Mouse (Mus musculus) adrenal gland, postnatal 4 days (tissue): ENCODE data around the gene Srgap3. TPM values are rescaled to one million over a fixed set of nuclear protein-coding genes. Genes with fewer than 3 reads are reported as not detected.
"Not testable (repeated sequence)": the region's sequence is repeated elsewhere in the genome, so short reads cannot be mapped to it uniquely, and the experiment has no call there.

ENCODE experiments used
- DNase-seq, 2 experiments: peaks; one replicate each; pipeline ENCODE4 v3.0.0; 2021 to 2022; ENCODE audit warnings: low spot score in 2 of 2, mixed read lengths in 2 of 2
- total RNA-seq, 2 experiments: library from RNA; stranded (reverse); gene quantifications; 2 replicates each; pipeline ENCODE4 v1.2.3; 2021

Gene Srgap3
- total RNA-seq, 2 experiments from 2014 or later: 25.8 to 27.8 TPM

GRCm38 (mm10) chr6:112754994-112755393 lies 192.1 kb downstream of the Srgap3 start:
- no peak for DNase-seq

GRCm38 (mm10) chr6:112752517-112752916 lies 194.5 kb downstream of the Srgap3 start:
- DNase-seq: no peak

- no peak for DNase-seq
Measured at GRCm38 (mm10) chr6:112752007-112752406, 195.1 kb downstream of the Srgap3 start.

- no peak for DNase-seq
Measured at GRCm38 (mm10) chr6:112742297-112742696, 204.8 kb downstream of the Srgap3 start.

- DNase-seq: no peak
Measured at GRCm38 (mm10) chr6:112741766-112742165, 205.3 kb downstream of the Srgap3 start.

- DNase-seq: no peak
Measured at GRCm38 (mm10) chr6:112739635-112740034, 207.4 kb downstream of the Srgap3 start.

GRCm38 (mm10) chr6:112738924-112739323 lies 208.1 kb downstream of the Srgap3 start:
- no peak for DNase-seq

GRCm38 (mm10) chr6:112736471-112736870 lies 210.6 kb downstream of the Srgap3 start:
- DNase-seq: no peak

GRCm38 (mm10) chr6:112735054-112735453 lies 212.0 kb downstream of the Srgap3 start:
- DNase-seq: no peak

GRCm38 (mm10) chr6:112733942-112734341 lies 213.1 kb downstream of the Srgap3 start:
- DNase-seq: no peak

- DNase-seq: no peak
Measured at GRCm38 (mm10) chr6:112732434-112732833, 214.6 kb downstream of the Srgap3 start.

GRCm38 (mm10) chr6:112731386-112731785 lies 215.7 kb downstream of the Srgap3 start:
- no peak for DNase-seq

GRCm38 (mm10) chr6:112728760-112729422 lies 218.2 kb downstream of the Srgap3 start:
- peak in 1 of 2 experiments; percentile 24 for DNase-seq

GRCm38 (mm10) chr6:112725468-112725867 lies 221.6 kb downstream of the Srgap3 start:
- no peak for DNase-seq

- no peak for DNase-seq
Measured at GRCm38 (mm10) chr6:112720409-112721080, 226.5 kb downstream of the Srgap3 start.

GRCm38 (mm10) chr6:112719983-112720382 lies 227.1 kb downstream of the Srgap3 start:
- no peak for DNase-seq

- DNase-seq: no peak
Measured at GRCm38 (mm10) chr6:112717168-112717567, 229.9 kb downstream of the Srgap3 start.

GRCm38 (mm10) chr6:112713951-112714350 lies 233.1 kb downstream of the Srgap3 start:
- no peak for DNase-seq

- DNase-seq: not testable (repeated sequence)
Measured at GRCm38 (mm10) chr6:112702296-112702695, 244.8 kb downstream of the Srgap3 start.

- no peak for DNase-seq
Measured at GRCm38 (mm10) chr6:112700392-112700791, 246.7 kb downstream of the Srgap3 start.

GRCm38 (mm10) chr6:112699115-112699514 lies 248.0 kb downstream of the Srgap3 start:
- no peak for DNase-seq

GRCm38 (mm10) chr6:112696056-112696950 lies 250.8 kb downstream of the Srgap3 start, which contains the start of gene Rad18:
Rad18 (minus strand) TSS chr6:112696686.
- peak; percentile 54 to 62 for DNase-seq
